Mouse (Mus musculus) neural tube, embryonic 11.5 days (tissue): ENCODE results near the gene Ppef1. TPM values are rescaled to one million over a fixed set of nuclear protein-coding genes. Genes with fewer than 3 reads are reported as not detected.
"Not testable (repeated sequence)": the region's sequence is repeated elsewhere in the genome, so short reads cannot be mapped to it uniquely, and the experiment has no call there.

ENCODE experiments used
- ATAC-seq: fragments of 200-750 bp; cut with Nextera tagmentation; 2 replicates; pipeline ENCODE4 v1.8.0; 2017; ENCODE audit warnings: moderate number of reproducible peaks, mild to moderate bottlenecking, moderate TSS enrichment, moderate library complexity; ENCODE audit not compliant: insufficient read depth, low FRiP score, low TSS enrichment
- DNase-seq: peaks from one replicate; pipeline ENCODE4 v3.0.0-alpha.2; 2015; ENCODE audit warnings: low spot score
- H3K27ac ChIP-seq: fragments of 300-500 bp; sonication (generic); 2 replicates; pipeline ENCODE4 v1.5.1; 2014; ENCODE audit warnings: low read depth, mild to moderate bottlenecking, low read length
- H3K27me3 ChIP-seq: fragments of 300-500 bp; sonication (generic); 2 replicates; pipeline ENCODE4 v1.6.1; 2014; ENCODE audit warnings: mild to moderate bottlenecking, low read length, mixed read lengths; ENCODE audit not compliant: control insufficient read depth, insufficient read depth
- H3K36me3 ChIP-seq: fragments of 300-500 bp; sonication (generic); 2 replicates; pipeline ENCODE4 v1.6.1; 2014; ENCODE audit warnings: mild to moderate bottlenecking, low read length, moderate library complexity, mixed read lengths; ENCODE audit not compliant: control insufficient read depth, insufficient read depth
- H3K4me1 ChIP-seq: fragments of 300-500 bp; sonication (generic); 2 replicates; pipeline ENCODE4 v1.6.1; 2014; ENCODE audit warnings: low read length, mixed read lengths; ENCODE audit not compliant: control insufficient read depth, insufficient read depth
- H3K4me2 ChIP-seq: fragments of 300-500 bp; sonication (generic); 2 replicates; pipeline ENCODE4 v1.6.1; 2014; ENCODE audit warnings: low read depth, mild to moderate bottlenecking, moderate library complexity
- H3K4me3 ChIP-seq: fragments of 300-500 bp; sonication (generic); 2 replicates; pipeline ENCODE4 v1.5.1; 2014; ENCODE audit warnings: low read depth, low read length
- H3K9ac ChIP-seq: fragments of 300-500 bp; sonication (generic); 2 replicates; pipeline ENCODE4 v1.6.1; 2014; ENCODE audit warnings: mild to moderate bottlenecking, low read length
- H3K9me3 ChIP-seq: fragments of 300-500 bp; sonication (generic); 2 replicates; pipeline ENCODE4 v1.6.1; 2016; ENCODE audit warnings: low read length; ENCODE audit not compliant: control insufficient read depth
- WGBS: fragments of 180-500 bp; shearing (Covaris S2); extraction: QIAGEN DNeasy Blood & Tissue Kit; methylation state at CpG from one replicate; pipeline ENCODE4 v1.1.7; 2014; 5-methylcytosine and 5-hydroxymethylcytosine counted together
- polyA plus RNA-seq: library from polyadenylated mRNA; unstranded; fragments of >200 nt; fragmentation: Nextera tagmentation; extraction: Ambion mirVana; gene quantifications from 2 replicates; pipeline ENCODE4 v1.2.1, GENCODE M21; 2014

Ppef1 gene
- 0.41 and 0.53 TPM in 2 replicates for polyA plus RNA-seq

DNA sequence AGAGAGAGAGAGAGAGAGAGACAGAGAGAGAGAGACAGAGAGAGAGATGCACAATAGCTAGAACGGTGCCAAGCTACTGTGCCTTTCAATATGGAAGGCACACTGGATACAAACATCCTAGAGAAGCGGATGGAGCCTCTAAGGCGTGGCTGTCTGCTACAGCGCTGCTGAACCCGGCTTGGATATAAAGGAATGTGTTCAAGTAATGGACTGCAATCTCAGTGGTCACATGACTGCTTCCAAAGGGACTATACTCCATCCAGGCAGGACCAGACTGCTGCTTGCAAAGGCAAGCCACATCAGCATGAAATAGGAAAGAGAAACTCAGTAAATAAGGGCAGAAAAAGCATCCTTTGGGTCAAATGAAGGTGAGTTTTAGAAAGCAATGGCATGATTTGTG, at the start of gene Ppef1:
Gene Ppef1 (minus strand): TSS at position 116 of the 400 bp plus-strand sequence.
- Histone ChIP-seq H3K4me1 (no peaks in the 10 kb centered on the region), H3K4me2 (no peak within 1 kb of the TSS), H3K27me3 (0 out of 2 replicates have a peak, but pooled peaks cover 2% of the 10 kb centered on the region), H3K9me3 (no peaks in the 10 kb centered on the region), H3K27ac (no peak within 1 kb of the TSS), H3K9ac (no peak within 1 kb of the TSS), H3K4me3 (no peak within 1 kb of the TSS), H3K36me3 (no peaks in the 10 kb centered on the region)
- no peak for ATAC-seq
- WGBS = 93% methylated on average over 5 of the region's 5 CpGs
- no peak for DNase-seq

DNA sequence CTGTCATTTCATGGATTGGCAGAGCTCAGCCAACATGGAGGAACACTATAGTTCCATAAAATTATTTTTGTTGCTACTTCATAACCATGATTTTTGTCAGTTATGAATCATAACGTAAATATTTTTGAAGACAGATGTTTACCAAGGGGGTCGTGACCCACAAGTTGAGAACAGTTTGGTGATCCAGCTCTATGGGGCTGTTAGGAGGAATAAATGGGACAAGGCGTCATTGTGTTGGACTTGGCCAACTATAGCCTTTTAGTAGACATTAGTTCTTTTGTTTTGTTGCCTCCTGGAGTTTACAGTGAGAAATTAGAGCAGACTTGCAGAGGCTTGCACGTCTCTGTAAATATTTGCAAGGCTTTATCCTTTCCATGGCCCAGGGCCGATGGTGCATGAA, 46.7 kb upstream of the Ppef1 start:
- Histone ChIP-seq H3K4me1 (no peaks in the 10 kb centered on the region), H3K36me3 (no peaks in the 10 kb centered on the region), H3K27me3 (no peaks in the 10 kb centered on the region), H3K4me3 (no peak overlapping the region), H3K9ac (no peak overlapping the region), H3K4me2 (no peak overlapping the region), H3K9me3 (no peaks in the 10 kb centered on the region), H3K27ac (no peak overlapping the region)
- WGBS = 84% methylated on average over 5 of the region's 5 CpGs
- no peak for ATAC-seq
- DNase-seq = no peak

DNA sequence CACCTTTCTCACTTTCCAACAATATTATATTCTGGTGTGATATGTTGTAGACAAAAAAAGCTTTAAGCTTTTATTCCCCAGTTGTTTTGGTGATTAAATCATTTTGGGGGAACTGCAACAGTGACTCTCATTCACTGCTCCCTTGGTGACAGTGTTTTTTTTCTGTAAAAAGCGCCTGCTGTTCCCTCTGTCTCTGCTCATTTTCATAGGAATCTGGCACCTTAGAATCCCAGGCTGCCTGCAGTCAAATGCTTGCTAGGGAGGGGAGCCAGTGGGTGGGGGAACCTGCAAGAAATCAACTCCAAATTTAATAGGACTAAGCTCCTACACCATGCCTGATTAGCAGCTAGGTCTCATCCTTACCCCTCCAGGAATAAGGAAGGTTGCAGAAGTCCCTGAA, 37.5 kb upstream of the Ppef1 start:
- H3K9me3 ChIP-seq = no peaks in the 10 kb centered on the region
- H3K27ac ChIP-seq = no peak overlapping the region
- H3K4me3 ChIP-seq = no peak overlapping the region
- DNase-seq (no peak), ATAC-seq (no peak)
- no peak overlapping the region for H3K9ac ChIP-seq
- no peaks in the 10 kb centered on the region for H3K4me1 ChIP-seq
- 23% methylated on average over 1 of the region's 1 CpGs for WGBS
- no peak overlapping the region for H3K4me2 ChIP-seq
- 0 out of 2 replicates have a peak, but pooled peaks cover 2% of the 10 kb centered on the region for H3K27me3 ChIP-seq
- no peaks in the 10 kb centered on the region for H3K36me3 ChIP-seq

- not testable (repeated sequence) for H3K27me3 ChIP-seq, H3K4me1 ChIP-seq, H3K4me2 ChIP-seq, H3K4me3 ChIP-seq, ATAC-seq, H3K9me3 ChIP-seq, H3K9ac ChIP-seq, DNase-seq, H3K36me3 ChIP-seq, H3K27ac ChIP-seq
- WGBS = 82% methylated on average over 5 of the region's 5 CpGs
Measured at GRCm38 (mm10) chrX:160769622-160770021, 34.1 kb upstream of the Ppef1 start.

DNA sequence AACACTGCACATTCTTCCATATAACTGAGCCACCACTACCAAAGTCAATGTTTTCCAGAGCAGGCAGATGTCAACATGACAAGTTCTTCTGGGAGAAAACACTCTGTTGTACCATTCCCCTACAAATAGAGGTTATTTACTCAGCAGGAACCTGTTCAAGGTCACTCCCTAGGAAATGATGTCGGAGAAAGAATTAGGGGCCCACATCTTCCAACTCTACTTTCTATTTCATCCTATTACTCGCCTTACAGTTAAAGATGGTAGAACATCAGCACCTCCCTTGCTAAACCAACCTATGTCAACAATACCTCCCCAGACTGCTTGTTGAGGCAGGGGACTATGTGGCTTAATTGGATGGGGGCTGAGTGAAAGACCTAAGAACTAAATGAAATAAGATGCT, 32.1 kb upstream of the Ppef1 start, which contains the start of gene Rs1:
Gene Rs1 (plus strand): TSS at position 301 of the 400 bp plus-strand sequence.
- H3K4me3 ChIP-seq = no peak within 1 kb of the TSS
- H3K27me3 ChIP-seq = no peaks in the 10 kb centered on the region
- WGBS = 84% methylated on average over 2 of the region's 2 CpGs
- H3K9ac ChIP-seq = no peak within 1 kb of the TSS
- H3K36me3 ChIP-seq = no peaks in the 10 kb centered on the region
- H3K27ac ChIP-seq = no peak within 1 kb of the TSS
- H3K4me2 ChIP-seq = no peak within 1 kb of the TSS
- no peaks in the 10 kb centered on the region for H3K9me3 ChIP-seq
- no peak for DNase-seq
- no peak for ATAC-seq
- no peaks in the 10 kb centered on the region for H3K4me1 ChIP-seq

GRCm38 (mm10) chrX:160766233-160766616, 30.7 kb upstream of the Ppef1 start:
- WGBS = 28% methylated on average over 15 of the region's 15 CpGs

DNA sequence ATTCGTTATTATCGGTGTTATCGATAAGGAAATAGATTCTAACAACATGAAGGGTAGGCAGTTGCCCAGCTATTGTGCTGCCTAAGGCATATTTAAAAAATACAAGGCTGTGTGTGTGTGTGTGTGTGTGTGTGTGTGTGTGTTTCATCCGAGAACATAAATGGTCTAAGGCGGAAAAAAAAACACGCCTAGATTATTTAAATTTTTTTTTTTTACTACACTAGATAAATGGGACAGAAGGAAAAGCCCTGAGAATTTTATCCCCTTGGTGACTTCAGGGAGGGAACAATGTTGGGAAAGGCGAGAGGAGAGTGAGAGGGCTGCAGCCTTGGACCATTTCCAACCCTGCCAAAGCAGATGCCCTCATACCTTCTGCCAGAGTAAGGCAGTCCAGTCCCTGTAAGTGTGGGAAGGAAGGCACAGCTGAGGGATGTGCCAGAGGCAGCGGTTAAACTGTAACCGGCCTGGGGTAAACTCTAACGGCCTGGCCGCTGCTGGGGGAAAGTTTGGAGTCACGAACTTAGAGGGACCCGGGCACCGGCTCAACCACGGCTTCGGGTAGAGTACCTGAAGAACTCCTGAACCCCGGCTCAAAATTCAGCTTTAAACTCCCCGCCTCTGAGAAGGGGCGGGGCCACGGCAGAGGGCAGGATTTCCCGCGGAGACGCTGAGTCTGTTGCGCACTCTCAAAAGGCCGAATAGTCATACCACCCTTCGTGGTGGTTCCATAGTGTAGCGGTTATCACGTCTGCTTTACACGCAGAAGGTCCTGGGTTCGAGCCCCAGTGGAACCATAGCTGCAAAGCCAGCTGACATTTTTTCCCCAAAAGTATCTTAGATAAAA, 30.0 kb upstream of the Ppef1 start:
- H3K4me3 ChIP-seq = peak overlapping the region; percentile 42
- H3K9me3 ChIP-seq = no peaks in the 10 kb centered on the region
- no peak overlapping the region for H3K27ac ChIP-seq
- ATAC-seq (peak; percentile 98), DNase-seq (peak; percentile 88)
- WGBS = 27% methylated on average over 30 of the region's 30 CpGs
- H3K4me2 ChIP-seq = peak overlapping the region; percentile 32
- H3K9ac ChIP-seq = no peak overlapping the region
- no peaks in the 10 kb centered on the region for H3K36me3 ChIP-seq
- H3K4me1 ChIP-seq = no peaks in the 10 kb centered on the region
- no peaks in the 10 kb centered on the region for H3K27me3 ChIP-seq

More at GRCm38 (mm10) chrX:160766233-160766616, 30.7 kb upstream of the Ppef1 start:
- Histone ChIP-seq H3K4me2 (peak overlapping the region; percentile 27), H3K9ac (no peak overlapping the region), H3K4me1 (no peaks in the 10 kb centered on the region), H3K4me3 (peak overlapping the region; percentile 29), H3K27ac (no peak overlapping the region), H3K27me3 (no peaks in the 10 kb centered on the region), H3K9me3 (no peaks in the 10 kb centered on the region), H3K36me3 (no peaks in the 10 kb centered on the region)
- ATAC-seq (peak; percentile 86), DNase-seq (no peak)

GRCm38 (mm10) chrX:160750808-160751207, 15.2 kb upstream of the Ppef1 start:
- H3K4me3 ChIP-seq = no peak overlapping the region
- H3K9ac ChIP-seq = no peak overlapping the region
- H3K4me1 ChIP-seq = no peaks in the 10 kb centered on the region
- no peak overlapping the region for H3K27ac ChIP-seq
- 95% methylated on average over 8 of the region's 8 CpGs for WGBS
- H3K27me3 ChIP-seq = no peaks in the 10 kb centered on the region
- H3K9me3 ChIP-seq = no peaks in the 10 kb centered on the region
- H3K36me3 ChIP-seq = no peaks in the 10 kb centered on the region
- no peak for ATAC-seq
- no peak for DNase-seq
- no peak overlapping the region for H3K4me2 ChIP-seq

- no peak for ATAC-seq
Measured at GRCm38 (mm10) chrX:160748653-160749052, 13.1 kb upstream of the Ppef1 start.

More at GRCm38 (mm10) chrX:160748653-160749052, 13.1 kb upstream of the Ppef1 start:
- H3K4me3 ChIP-seq = no peak overlapping the region
- no peaks in the 10 kb centered on the region for H3K4me1 ChIP-seq
- DNase-seq = no peak
- H3K27me3 ChIP-seq = no peaks in the 10 kb centered on the region
- H3K9ac ChIP-seq = no peak overlapping the region
- H3K4me2 ChIP-seq = no peak overlapping the region
- H3K9me3 ChIP-seq = no peaks in the 10 kb centered on the region
- no peaks in the 10 kb centered on the region for H3K36me3 ChIP-seq
- H3K27ac ChIP-seq = no peak overlapping the region
- WGBS = 79% methylated on average over 1 of the region's 1 CpGs
